Mouse (Mus musculus) MEL (cell line): ENCODE data around the gene Wnt5a. TPM values are rescaled to one million over a fixed set of nuclear protein-coding genes. Genes with fewer than 3 reads are reported as not detected.

Source experiments
- DNase-seq: peaks from one replicate; pipeline ENCODE4 v3.0.0; 2011; ENCODE audit warnings: low read depth, low spot score
- H3K27ac ChIP-seq: 2 replicates; pipeline ENCODE4 v1.5.1; 2012; ENCODE audit warnings: low read depth, mild to moderate bottlenecking, control low read depth, low read length, moderate library complexity; ENCODE audit not compliant: control insufficient read depth
- H3K27me3 ChIP-seq, 2 experiments: fragments of 150-350 bp in 1 of 2; sonication (generic) in 1 of 2; 2 replicates each; pipeline ENCODE4 v1.6.1; 2012; ENCODE audit warnings: low read length in 2 of 2, mild to moderate bottlenecking in 2 of 2, improper control_type of control experiment in 1 of 2, moderate library complexity in 1 of 2; ENCODE audit not compliant: insufficient read depth in 2 of 2, control insufficient read depth in 1 of 2
- H3K36me3 ChIP-seq, 2 experiments: 2 replicates each; pipeline ENCODE4 v1.6.1; 2012 to 2014; ENCODE audit warnings: low read length in 2 of 2, improper control_type of control experiment in 1 of 2, inconsistent platforms in 1 of 2, mild to moderate bottlenecking in 1 of 2; ENCODE audit not compliant: insufficient read depth in 2 of 2, control insufficient read depth in 1 of 2
- H3K4me1 ChIP-seq, 2 experiments: fragments of 150-350 bp in 1 of 2; sonication (generic) in 1 of 2; 2 replicates each; pipeline ENCODE4 v1.6.1; 2012; ENCODE audit warnings: low read length in 2 of 2, improper control_type of control experiment in 1 of 2, mild to moderate bottlenecking in 1 of 2; ENCODE audit not compliant: insufficient read depth in 2 of 2, control insufficient read depth in 1 of 2
- H3K4me3 ChIP-seq, 2 experiments: fragments of 150-350 bp in 1 of 2; sonication (generic) in 1 of 2; 2 replicates each; pipeline ENCODE4 v1.5.1; 2012; ENCODE audit warnings: low read depth in 2 of 2, low read length in 2 of 2, mild to moderate bottlenecking in 2 of 2, moderate library complexity in 2 of 2, control low read depth in 1 of 2, improper control_type of control experiment in 1 of 2; ENCODE audit not compliant: control insufficient read depth in 1 of 2, insufficient read depth in 1 of 2
- H3K79me2 ChIP-seq: 2 replicates; pipeline ENCODE4 v1.6.1; 2012; ENCODE audit warnings: mild to moderate bottlenecking, low read length, moderate library complexity; ENCODE audit not compliant: control insufficient read depth, poor library complexity, insufficient read depth
- H3K9ac ChIP-seq: 2 replicates; pipeline ENCODE4 v1.6.1; 2012; ENCODE audit warnings: low read depth, mild to moderate bottlenecking, control low read depth, low read length, moderate library complexity; ENCODE audit not compliant: control insufficient read depth, poor library complexity, severe bottlenecking
- H3K9me3 ChIP-seq: fragments of 150-350 bp; sonication (generic); replicated peaks from 2 replicates; pipeline ENCODE4 v1.6.1; 2012; ENCODE audit warnings: mild to moderate bottlenecking, low read length, improper control_type of control experiment, moderate library complexity; ENCODE audit not compliant: insufficient read depth
- BHLHE40 ChIP-seq: IDR thresholded peaks from 2 replicates; pipeline ENCODE4 v1.6.1; 2012; ENCODE audit warnings: low read depth, mild to moderate bottlenecking, inconsistent platforms, low read length, improper control_type of control experiment, borderline replicate concordance
- CHD1 ChIP-seq: IDR thresholded peaks from 2 replicates; pipeline ENCODE4 v1.6.1; 2012; ENCODE audit warnings: low read depth, mild to moderate bottlenecking, inconsistent platforms, low read length, improper control_type of control experiment
- CHD2 ChIP-seq: IDR thresholded peaks from 2 replicates; pipeline ENCODE4 v1.6.1; 2011; ENCODE audit warnings: low read length, improper control_type of control experiment
- EP300 ChIP-seq, 2 experiments: IDR thresholded peaks; 2 replicates each; pipeline ENCODE4 v1.6.1; 2011; ENCODE audit warnings: improper control_type of control experiment in 2 of 2, low read length in 2 of 2, low read depth in 1 of 2, mild to moderate bottlenecking in 1 of 2
- ETS1 ChIP-seq: IDR thresholded peaks from 2 replicates; pipeline ENCODE4 v1.6.1; 2012; ENCODE audit warnings: low read depth, mild to moderate bottlenecking, inconsistent platforms, low read length, improper control_type of control experiment, moderate library complexity
- GABPA ChIP-seq: IDR thresholded peaks from 2 replicates; pipeline ENCODE4 v1.6.1; 2012; ENCODE audit warnings: low read depth, mild to moderate bottlenecking, inconsistent platforms, low read length, improper control_type of control experiment, moderate library complexity
- GATA1 ChIP-seq: IDR thresholded peaks from 2 replicates; pipeline ENCODE4 v1.6.1; 2011; ENCODE audit warnings: low read depth, low read length, improper control_type of control experiment
- HCFC1 ChIP-seq: IDR thresholded peaks from 2 replicates; pipeline ENCODE4 v1.6.1; 2012; ENCODE audit warnings: low read depth, mild to moderate bottlenecking, inconsistent platforms, low read length, improper control_type of control experiment, moderate library complexity
- JUND ChIP-seq: IDR thresholded peaks from 2 replicates; pipeline ENCODE4 v1.6.1; 2011; ENCODE audit warnings: low read depth, mild to moderate bottlenecking, improper control_type of control experiment, low read length
- MAFK ChIP-seq: IDR thresholded peaks from 2 replicates; pipeline ENCODE4 v1.6.1; 2011; ENCODE audit warnings: low read depth, mild to moderate bottlenecking, low read length, improper control_type of control experiment, borderline replicate concordance
- MAX ChIP-seq: IDR thresholded peaks from 2 replicates; pipeline ENCODE4 v1.6.1; 2011; ENCODE audit warnings: low read length, improper control_type of control experiment
- MAZ ChIP-seq: IDR thresholded peaks from 2 replicates; pipeline ENCODE4 v1.6.1; 2012; ENCODE audit warnings: low read depth, mild to moderate bottlenecking, inconsistent platforms, low read length, improper control_type of control experiment
- MEF2A ChIP-seq: IDR thresholded peaks from 2 replicates; pipeline ENCODE4 v1.6.1; 2014; ENCODE audit warnings: low read depth, mild to moderate bottlenecking, inconsistent platforms, low read length, improper control_type of control experiment; ENCODE audit not compliant: poor library complexity, insufficient replicate concordance, severe bottlenecking; ENCODE audit errors: extremely low read depth
- MXI1 ChIP-seq: IDR thresholded peaks from 2 replicates; pipeline ENCODE4 v1.6.1; 2011; ENCODE audit warnings: mild to moderate bottlenecking, low read depth, low read length, improper control_type of control experiment
- MYB ChIP-seq: IDR thresholded peaks from 2 replicates; pipeline ENCODE4 v1.6.1; 2011; ENCODE audit warnings: mild to moderate bottlenecking, low read depth, low read length, improper control_type of control experiment
- NELFE ChIP-seq: IDR thresholded peaks from 2 replicates; pipeline ENCODE4 v1.6.1; 2011; ENCODE audit warnings: low read depth, low read length, improper control_type of control experiment
- NRF1 ChIP-seq: IDR thresholded peaks from 2 replicates; pipeline ENCODE4 v1.6.1; 2014; ENCODE audit warnings: low read depth, mild to moderate bottlenecking, inconsistent platforms, low read length, improper control_type of control experiment, moderate library complexity; ENCODE audit not compliant: poor library complexity, insufficient read depth, severe bottlenecking
- POLR2A ChIP-seq, 2 experiments: IDR thresholded peaks; 2 replicates each; pipeline ENCODE4 v1.6.1; 2011 to 2012; ENCODE audit warnings: low read length in 2 of 2, mild to moderate bottlenecking in 2 of 2, control low read depth in 1 of 2, improper control_type of control experiment in 1 of 2, low read depth in 1 of 2, moderate library complexity in 1 of 2; ENCODE audit not compliant: control insufficient read depth in 1 of 2, insufficient read depth in 1 of 2, poor library complexity in 1 of 2
- POLR2AphosphoS2 ChIP-seq: IDR thresholded peaks from 2 replicates; pipeline ENCODE4 v1.6.1; 2011; ENCODE audit warnings: low read length, improper control_type of control experiment
- RAD21 ChIP-seq: IDR thresholded peaks from 2 replicates; pipeline ENCODE4 v1.6.1; 2011; ENCODE audit warnings: mild to moderate bottlenecking, low read depth, low read length, improper control_type of control experiment
- RCOR1 ChIP-seq: IDR thresholded peaks from 2 replicates; pipeline ENCODE4 v1.6.1; 2012; ENCODE audit warnings: low read depth, mild to moderate bottlenecking, inconsistent platforms, low read length, improper control_type of control experiment
- TAL1 ChIP-seq: IDR thresholded peaks from 2 replicates; pipeline ENCODE4 v1.6.1; 2012; ENCODE audit warnings: mild to moderate bottlenecking, inconsistent platforms, low read length, moderate library complexity, mixed read lengths
- TBP ChIP-seq: IDR thresholded peaks from 2 replicates; pipeline ENCODE4 v1.8.0; 2011; ENCODE audit warnings: low read depth, low read length, improper control_type of control experiment
- USF1 ChIP-seq: IDR thresholded peaks from 2 replicates; pipeline ENCODE4 v1.6.1; 2014; ENCODE audit warnings: low read depth, mild to moderate bottlenecking, inconsistent platforms, low read length, improper control_type of control experiment, moderate library complexity
- USF2 ChIP-seq, 2 experiments: IDR thresholded peaks; 2 replicates each; pipeline ENCODE4 v1.6.1; 2011 to 2012; ENCODE audit warnings: improper control_type of control experiment in 2 of 2, low read length in 2 of 2, borderline replicate concordance in 1 of 2, inconsistent platforms in 1 of 2, low read depth in 1 of 2, mild to moderate bottlenecking in 1 of 2; ENCODE audit not compliant: insufficient read depth in 1 of 2
- ZC3H11A ChIP-seq: IDR thresholded peaks from 2 replicates; pipeline ENCODE4 v1.6.1; 2012; ENCODE audit warnings: low read depth, mild to moderate bottlenecking, inconsistent platforms, low read length, improper control_type of control experiment
- ZKSCAN1 ChIP-seq: IDR thresholded peaks from 2 replicates; pipeline ENCODE4 v1.6.1; 2012; ENCODE audit warnings: low read depth, mild to moderate bottlenecking, inconsistent platforms, low read length, improper control_type of control experiment, moderate library complexity
- ZNF384 ChIP-seq: IDR thresholded peaks from 2 replicates; pipeline ENCODE4 v1.6.1; 2012; ENCODE audit warnings: low read depth, mild to moderate bottlenecking, inconsistent platforms, low read length, improper control_type of control experiment
- polyA plus RNA-seq, 2 experiments: library from polyadenylated mRNA; stranded (reverse) in 1 of 2; unstranded in 1 of 2; fragments of >175 nt in 1 of 2; fragments of >200 nt in 1 of 2; gene quantifications; 2 replicates each; pipeline versions ENCODE4 v1.2.1 to v1.2.4; 2012; ENCODE audit warnings: low replicate concordance in 2 of 2, low read depth in 1 of 2; ENCODE audit not compliant: insufficient read length in 2 of 2, insufficient read depth in 1 of 2, missing spikeins in 1 of 2
- total RNA-seq: library from RNA; depleted of rRNA; stranded (reverse); fragments of 300-350 nt; gene quantifications from 2 replicates; pipeline ENCODE4 v1.2.3, GENCODE M21; 2012

The Wnt5a gene
- total and polyA plus RNA-seq, 3 experiments: not detected

- no peaks in the 10 kb centered on the region for H3K79me2 ChIP-seq
- no peak overlapping the region for H3K9ac ChIP-seq
- no peak for DNase-seq
- H3K27ac ChIP-seq: no peak overlapping the region
- no peak for TF ChIP-seq MAZ
- no peak for TF ChIP-seq RAD21
- no peak for TF ChIP-seq MAX
- TF ChIP-seq TBP: no peak
- no peak for TF ChIP-seq ZKSCAN1
- no peak for TF ChIP-seq BHLHE40
- TF ChIP-seq CHD2: no peak
- TF ChIP-seq POLR2AphosphoS2: no peak
- no peak for TF ChIP-seq GABPA
- TF ChIP-seq HCFC1: no peak
- no peak for TF ChIP-seq NELFE
- no peak for TF ChIP-seq NRF1
- TF ChIP-seq MEF2A: no peak
- no peak for TF ChIP-seq ZC3H11A
- TF ChIP-seq POLR2A (IDR thresholded peaks at IDR 0.05; ENCODE audit: control insufficient read depth in 1 of 2, insufficient read depth in 1 of 2, low read depth in 1 of 2, low read length in 2 of 2, poor library complexity in 1 of 2): no peak
- no peak for TF ChIP-seq USF1
- no peak for TF ChIP-seq MYB
- no peak for TF ChIP-seq CHD1
- H3K4me1 ChIP-seq: no peaks in the 10 kb centered on the region
- no peaks in the 10 kb centered on the region for H3K9me3 ChIP-seq
- no peak overlapping the region for H3K4me3 ChIP-seq
- H3K27me3 ChIP-seq: no peaks in the 10 kb centered on the region
- H3K36me3 ChIP-seq: no peaks in the 10 kb centered on the region
These were observed 35.0 kb downstream of the Wnt5a start for GRCm38 (mm10) chr14:28539577-28539976.

DNA sequence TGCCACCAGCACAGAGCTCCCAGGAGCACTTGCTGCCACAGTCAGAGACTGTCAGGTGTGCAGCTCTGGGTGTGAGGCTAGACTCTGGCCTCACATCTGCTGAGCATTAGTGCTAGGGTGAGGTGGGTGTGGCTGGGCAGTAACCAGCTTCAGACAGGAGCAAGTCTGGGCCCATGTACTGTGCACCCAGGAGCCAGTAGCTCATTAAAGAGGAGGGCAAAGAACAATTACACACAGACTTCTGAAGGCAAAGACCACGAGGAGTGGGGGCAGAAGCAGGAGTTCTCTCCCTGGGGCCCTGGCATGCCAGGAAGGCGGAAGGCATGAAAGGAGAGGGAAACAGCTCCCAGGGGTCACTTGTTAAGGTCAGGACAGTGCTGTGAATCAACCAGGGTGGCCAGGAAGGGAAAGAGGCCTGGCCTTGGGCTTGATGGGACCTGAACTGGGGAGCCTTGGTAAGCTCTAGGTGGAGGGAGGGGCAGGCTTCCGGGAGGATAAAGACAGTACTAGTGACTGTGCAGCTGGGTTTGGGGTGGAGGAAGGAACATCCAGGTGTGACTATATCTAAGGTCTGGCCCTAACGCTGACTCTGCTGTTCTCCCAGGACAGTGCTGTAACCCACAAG is 37.7 kb downstream of the Wnt5a start:
- H3K79me2 ChIP-seq: no peaks in the 10 kb centered on the region
- H3K27me3 ChIP-seq: no peaks in the 10 kb centered on the region
- DNase-seq: no peak
- no peaks in the 10 kb centered on the region for H3K36me3 ChIP-seq
- H3K9ac ChIP-seq: no peak overlapping the region
- no peak overlapping the region for H3K27ac ChIP-seq
- TF ChIP-seq RCOR1 (no peak), MAFK (no peak), MXI1 (no peak), EP300 (IDR thresholded peaks at IDR 0.05; ENCODE audit: low read depth in 1 of 2, low read length in 2 of 2) (no peak), ZNF384 (no peak), BHLHE40 (no peak), ETS1 (no peak), ZC3H11A (no peak), USF1 (no peak), MYB (no peak), GATA1 (no peak), USF2 (IDR thresholded peaks at IDR 0.05; ENCODE audit: borderline replicate concordance in 1 of 2, insufficient read depth in 1 of 2, low read depth in 1 of 2, low read length in 2 of 2) (no peak), NRF1 (no peak), ZKSCAN1 (no peak), MAX (no peak), TAL1 (no peak), JUND (no peak), POLR2AphosphoS2 (no peak), POLR2A (IDR thresholded peaks at IDR 0.05; ENCODE audit: control insufficient read depth in 1 of 2, insufficient read depth in 1 of 2, low read depth in 1 of 2, low read length in 2 of 2, poor library complexity in 1 of 2) (no peak)
- TF ChIP-seq, all 39 proteins: peak for 0
- Histone ChIP-seq H3K4me3 (no peak overlapping the region), H3K4me1 (no peaks in the 10 kb centered on the region), H3K9me3 (no peaks in the 10 kb centered on the region)
